Mouse (Mus musculus) lung, postnatal 36 days (tissue): ENCODE data around the gene Nxpe5.
"Not testable (repeated sequence)": the region's sequence is repeated elsewhere in the genome, so short reads cannot be mapped to it uniquely, and the experiment has no call there.

Source experiments
- DNase-seq: peaks from one replicate; pipeline ENCODE4 v3.0.0; 2022; ENCODE audit warnings: mixed read lengths

Gene Nxpe5

DNA sequence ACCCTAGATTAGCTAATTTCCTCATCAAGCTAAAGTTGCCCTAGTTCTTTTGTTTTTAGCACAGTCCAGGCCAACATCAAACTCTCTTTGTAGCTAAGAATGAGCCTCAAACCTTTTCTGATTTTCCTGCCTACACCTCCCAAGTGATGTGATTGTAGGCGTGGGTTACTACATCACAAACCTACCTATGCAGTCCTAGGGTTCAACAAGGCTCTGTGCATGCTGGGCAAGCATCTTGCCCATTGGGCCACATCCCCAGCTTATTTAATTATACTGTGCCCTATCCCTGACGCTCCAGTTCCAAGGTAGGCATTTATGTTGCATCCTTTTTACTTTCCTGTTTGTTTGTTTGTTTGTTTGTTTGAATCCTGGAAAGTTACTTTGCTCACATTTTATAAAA lies at the start of gene Nxpe5:
Gene Nxpe5, plus strand, starts transcription at position 199 of the 400 bp plus-strand sequence.
- no peak for DNase-seq

DNA sequence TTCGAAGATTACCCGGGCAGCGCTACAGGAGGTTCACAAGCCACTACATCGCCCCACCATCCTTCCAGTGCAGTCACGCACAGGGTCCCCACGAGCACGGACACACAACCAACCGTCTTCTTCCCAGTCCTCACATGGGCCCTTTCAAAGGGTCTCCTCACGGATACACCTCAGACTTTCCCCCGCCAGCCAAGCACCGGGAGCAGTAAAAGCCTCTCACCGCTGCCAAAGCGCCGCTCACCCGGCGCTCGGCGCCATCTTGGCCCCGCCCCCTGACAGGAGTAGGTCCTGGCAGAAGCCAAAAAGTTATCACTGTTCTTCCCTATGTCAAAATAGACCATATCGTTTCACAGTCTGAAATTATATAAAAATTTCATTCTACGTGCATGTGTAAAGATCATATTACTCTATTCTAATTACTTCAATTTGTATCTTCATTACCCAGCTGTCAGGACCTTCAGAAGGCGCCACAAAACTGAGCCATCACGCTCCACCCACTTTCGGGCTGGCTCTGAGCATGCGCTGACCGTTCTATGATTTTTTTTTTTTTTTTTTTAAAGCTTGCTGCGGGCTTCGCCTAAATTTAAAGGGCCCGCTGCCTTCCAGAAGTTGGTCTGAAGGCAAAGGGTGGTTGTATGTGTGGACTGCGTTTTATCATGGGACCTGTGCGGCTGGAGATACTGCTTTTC lies 38.6 kb upstream of the Nxpe5 start, which contains the start of the genes Taf6 and Cnpy4:
Gene Taf6, minus strand, starts transcription at position 502 of the 689 bp plus-strand sequence.
Gene Cnpy4, plus strand, starts transcription at position 536 of the 689 bp plus-strand sequence.
- peak; percentile 91 for DNase-seq

DNA sequence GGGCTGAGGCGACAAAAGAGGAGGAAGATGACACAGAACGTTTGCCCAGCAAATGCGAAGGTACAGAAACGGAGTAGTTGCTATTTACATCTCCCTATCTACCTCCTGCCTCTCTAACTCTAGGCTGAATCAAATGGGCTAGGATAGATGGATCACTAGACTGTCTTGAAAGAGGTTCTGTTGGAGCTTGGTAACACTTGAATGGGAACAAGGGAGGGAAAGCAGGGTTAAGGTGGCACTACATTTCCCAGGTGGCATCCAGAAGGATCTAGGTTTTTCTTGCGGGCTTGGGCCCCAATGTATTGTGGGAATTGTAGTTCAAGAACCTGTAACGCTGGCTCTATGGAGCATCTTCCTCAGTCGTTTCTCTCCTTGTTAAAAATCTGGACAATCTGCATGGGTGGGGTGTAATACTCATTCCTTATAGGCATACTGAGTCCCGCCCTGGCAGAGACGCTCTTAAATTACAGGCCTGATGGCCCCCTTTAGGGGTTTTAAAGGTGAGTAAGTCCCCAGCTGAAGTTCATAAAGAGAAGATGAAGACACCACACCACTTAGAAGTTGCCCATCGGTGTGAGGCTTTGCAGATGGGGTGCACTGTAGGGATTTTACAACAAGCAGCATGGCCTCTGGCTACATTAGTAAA lies 37.9 kb upstream of the Nxpe5 start:
- DNase-seq, result peak; percentile 90

DNA sequence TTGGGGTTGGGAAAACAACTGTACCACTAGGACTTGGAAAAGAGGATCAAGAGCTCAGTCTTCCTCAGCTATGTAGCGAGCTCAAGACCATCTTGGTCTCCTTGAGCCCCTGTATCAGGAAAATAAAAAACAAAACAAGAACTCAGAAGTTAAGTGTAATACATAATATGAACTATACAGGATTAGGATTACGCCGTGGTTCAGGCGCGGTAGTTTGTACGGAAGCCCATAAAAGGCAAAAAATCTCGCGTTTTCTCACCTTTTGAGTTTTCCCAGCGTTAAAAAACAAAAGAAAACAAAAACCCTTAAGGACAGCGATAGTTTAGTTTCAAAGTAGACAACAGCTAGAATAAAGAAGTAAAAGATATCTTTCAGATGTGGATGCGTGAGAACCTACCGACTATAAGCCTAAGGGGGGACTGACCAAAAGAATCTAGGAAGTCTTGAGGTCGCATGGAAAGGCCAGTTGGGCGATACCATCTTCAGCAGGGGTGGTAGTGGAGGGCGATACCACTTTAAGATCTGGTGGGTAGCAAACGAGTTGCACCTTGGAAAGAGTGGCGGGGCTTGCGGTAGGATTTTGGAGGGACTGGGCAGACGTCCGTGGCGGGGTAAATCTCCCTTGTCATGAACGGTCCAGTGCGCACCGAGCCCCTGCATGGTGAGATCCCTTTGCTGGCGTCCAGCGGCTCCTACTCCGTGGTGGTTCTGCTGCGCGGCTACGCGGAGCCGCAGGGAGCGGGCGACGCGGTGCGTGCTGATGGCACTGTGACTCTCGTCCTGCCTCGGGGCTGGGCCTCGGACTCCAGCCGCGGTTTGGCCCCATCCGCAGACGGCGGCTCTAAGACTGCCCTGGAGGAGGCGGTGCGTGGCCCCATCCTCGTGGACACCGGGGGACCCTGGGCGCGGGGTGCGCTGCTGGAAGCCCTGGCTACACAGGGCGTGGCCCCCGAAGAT lies 31.6 kb upstream of the Nxpe5 start, which contains the start of gene Mblac1:
Gene Mblac1, plus strand, starts transcription at position 544 of the 957 bp plus-strand sequence.
- peak; percentile 92 for DNase-seq

DNA sequence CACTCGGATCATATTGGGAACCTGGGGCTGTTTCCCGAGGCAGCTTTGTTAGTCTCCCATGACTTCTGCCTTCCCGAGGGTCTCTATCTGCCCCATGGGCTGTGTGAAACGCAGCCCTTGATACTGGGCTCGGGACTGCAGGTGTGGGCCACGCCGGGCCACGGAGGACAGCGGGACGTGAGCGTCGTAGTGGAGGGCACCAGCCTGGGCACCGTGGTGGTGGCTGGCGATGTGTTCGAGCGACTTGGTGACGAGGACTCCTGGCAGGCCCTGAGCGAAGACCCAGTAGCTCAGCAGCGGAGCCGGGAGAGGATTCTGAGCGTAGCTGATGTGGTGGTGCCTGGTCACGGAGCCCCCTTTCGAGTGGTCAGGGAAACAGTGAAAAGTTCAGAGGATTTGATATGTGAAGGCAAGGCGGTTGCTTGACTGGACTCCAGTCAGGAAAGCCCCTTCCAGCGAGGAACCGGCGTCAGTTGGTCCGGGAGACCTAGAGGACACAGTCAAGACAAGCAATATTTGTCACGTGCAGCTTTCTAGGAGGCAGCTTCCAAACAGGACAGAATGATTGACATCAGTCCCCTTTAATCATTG lies 30.8 kb upstream of the Nxpe5 start:
- peak; percentile 12 for DNase-seq

DNA sequence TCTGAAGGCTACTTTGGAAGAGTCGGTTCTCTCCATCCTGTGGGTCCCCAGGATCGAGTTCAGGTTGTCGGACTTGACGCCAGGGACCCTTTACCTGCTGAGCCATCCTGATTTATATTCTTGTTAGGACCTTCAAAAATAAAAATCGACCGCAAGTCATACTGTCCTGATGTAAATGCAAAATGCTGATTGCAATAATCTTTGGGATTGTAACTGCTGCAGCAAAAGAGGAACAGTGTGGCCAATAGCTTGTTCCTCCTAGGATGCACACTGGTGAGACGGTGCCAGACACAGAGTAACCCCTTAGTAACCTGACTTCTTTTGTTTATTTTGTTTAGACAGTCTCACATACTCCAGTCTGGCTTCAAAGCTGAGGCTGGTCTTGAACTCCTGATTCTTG lies 30.2 kb upstream of the Nxpe5 start:
- DNase-seq, result no peak

GRCm38 (mm10) chr5:138199576-138199975 lies 26.1 kb upstream of the Nxpe5 start:
- no peak for DNase-seq

DNA sequence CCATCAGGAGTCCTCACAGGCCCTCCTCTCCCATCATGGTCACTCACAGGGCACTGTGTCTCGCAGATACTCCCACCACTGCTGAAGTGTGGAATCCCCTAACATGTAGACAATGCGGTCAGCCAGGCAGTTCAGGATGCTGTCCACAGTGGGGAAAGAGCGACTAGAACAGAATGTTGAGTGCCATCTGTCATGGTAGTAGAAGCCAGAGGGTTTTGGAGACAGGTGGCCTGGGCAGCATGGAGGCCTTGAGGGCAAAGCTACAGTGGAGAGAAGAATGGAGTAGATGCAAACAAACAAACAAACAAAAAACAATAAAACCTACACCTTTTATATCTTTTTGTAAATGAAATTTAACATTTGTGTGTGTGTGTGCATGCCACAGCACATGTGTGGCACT lies 23.6 kb upstream of the Nxpe5 start:
- no peak for DNase-seq

GRCm38 (mm10) chr5:138207253-138207652 lies 18.4 kb upstream of the Nxpe5 start:
- DNase-seq, result no peak

DNA sequence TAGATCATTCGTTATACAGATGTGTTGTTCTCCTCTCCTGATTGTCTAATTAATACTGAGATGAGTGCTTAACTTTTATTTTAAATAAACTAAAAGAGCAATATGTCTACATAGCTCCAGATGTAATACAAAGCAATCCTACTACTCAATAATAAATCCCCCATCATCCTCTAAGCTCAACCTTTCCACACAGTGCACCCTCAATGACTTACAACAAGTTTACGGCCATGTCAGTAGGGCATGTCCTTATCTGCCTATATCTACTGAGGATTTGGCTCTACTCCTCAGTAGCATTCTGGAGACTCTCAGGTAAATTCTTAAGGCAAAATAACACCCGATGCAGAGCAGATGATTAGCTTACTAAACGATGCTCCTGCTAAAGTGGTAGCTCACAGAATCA lies 17.8 kb upstream of the Nxpe5 start:
- DNase-seq, result no peak

DNA sequence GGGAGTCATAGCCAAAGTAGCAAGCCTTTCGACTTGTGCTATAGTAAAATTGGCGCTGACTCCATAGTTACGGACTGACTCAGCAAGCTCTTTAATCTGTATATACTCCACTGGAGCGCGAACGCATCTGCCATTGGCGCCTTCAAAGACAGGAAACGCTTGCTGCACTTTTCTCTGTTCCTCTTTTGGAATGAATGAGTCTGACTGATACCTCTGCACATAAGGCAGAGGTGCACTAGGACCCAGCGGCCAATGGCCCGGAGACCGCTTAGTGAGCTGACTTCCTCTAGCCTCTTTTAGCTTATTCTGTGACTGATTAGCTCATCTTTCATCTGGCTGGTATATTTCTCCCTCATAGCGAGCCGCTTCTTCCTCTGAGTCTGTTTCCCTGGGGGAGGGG lies 9.1 kb upstream of the Nxpe5 start:
- not testable (repeated sequence) for DNase-seq

GRCm38 (mm10) chr5:138219864-138220263 lies 5.8 kb upstream of the Nxpe5 start:
- no peak for DNase-seq

GRCm38 (mm10) chr5:138222111-138222510 lies 3.6 kb upstream of the Nxpe5 start:
- peak; percentile 89 for DNase-seq

DNA sequence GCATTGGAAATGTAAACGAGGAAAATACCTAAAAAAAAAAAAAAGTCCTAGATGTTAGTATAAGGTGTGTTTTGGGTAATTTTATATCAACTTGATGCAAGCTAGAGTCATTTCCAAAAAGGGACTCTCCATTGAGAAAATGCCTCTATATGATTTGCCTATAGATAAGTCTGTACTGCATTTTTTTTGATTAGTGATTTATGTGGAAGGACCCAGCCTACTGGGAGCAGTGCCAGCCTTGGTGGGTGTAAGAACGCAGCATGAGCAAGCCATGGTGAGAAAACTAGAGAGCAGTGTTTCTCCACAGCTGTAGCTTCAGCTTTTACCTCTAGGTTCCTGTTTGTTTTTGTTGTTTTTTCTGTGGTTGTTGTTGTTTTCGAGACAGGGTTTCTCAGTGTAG lies 2.4 kb upstream of the Nxpe5 start:
- no peak for DNase-seq

DNA sequence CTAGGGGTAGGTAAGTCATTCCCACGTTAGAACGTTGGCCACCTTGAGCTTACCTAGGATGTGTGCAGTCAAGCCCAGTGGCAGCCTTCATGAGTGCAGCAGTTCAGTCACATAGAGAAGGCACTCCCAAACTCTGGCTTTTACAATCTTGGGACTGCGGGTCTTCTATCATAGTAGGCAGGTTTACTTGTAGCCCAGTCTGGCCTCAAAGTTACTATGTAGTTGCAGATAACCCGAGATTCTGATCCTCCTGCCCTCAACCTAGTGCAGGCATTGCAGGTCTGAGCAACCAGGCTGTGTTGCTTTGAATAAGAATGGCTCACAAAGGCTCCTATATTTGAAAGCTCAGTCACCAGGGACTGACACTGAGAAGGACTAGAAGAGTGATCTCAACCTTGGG lies 793 bp downstream of the Nxpe5 start:
- DNase-seq, result no peak

DNA sequence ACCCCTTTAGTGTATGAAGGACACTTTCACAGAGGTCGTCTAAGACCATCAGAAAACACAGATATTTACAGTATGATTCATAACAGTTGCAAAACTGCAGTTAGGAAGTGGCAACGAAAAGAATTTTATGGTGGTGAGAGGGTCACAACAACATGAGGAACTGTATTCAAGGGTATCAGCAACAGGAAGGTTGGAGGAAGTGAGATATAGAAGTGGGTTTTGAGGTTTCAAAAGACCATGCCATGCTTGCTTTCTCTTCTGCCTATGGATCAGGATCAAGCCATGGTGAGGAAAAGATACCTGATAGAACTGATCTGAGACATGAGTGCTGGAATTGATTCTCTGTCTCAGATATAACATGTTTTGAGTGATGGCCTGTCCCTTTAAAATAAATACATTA lies 1.7 kb downstream of the Nxpe5 start:
- DNase-seq, result peak; percentile 22

DNA sequence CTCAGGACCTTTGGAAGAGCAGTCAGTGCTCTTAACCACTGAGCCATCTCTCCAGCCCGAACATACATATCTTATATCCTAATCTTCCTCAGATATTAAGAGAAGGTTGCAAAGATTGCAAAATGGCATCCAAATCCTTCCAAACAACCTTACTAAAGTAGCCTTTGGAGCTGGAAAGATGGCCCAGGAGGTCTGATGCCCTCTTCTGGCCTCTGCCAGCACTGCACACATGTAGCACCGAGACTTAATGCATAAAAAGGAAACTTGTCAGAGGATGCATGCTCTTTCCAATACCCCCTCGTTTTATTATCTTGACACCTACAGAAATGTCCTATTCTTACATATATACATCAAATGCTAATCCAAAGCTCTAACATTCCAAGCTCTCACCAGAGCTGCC lies 2.3 kb downstream of the Nxpe5 start:
- DNase-seq, result peak; percentile 68

DNA sequence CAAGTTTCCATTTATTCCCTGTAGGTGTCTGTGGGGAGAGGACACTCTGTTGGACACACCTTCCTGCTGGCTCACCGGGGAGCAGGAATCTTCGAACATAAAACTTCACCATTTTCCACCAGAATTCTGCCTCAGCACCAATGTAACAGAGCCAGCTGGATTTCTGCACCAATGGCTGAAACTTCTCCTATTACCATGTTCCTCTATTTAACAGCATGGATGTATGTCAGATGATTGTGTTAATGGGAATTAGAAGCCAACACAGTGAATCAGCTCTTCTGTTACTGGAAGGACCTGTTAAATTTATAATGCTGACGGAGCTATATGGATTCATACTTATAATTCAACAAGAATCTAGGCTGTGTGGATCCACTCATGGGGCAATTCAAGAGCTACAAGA lies 3.8 kb downstream of the Nxpe5 start:
- no peak for DNase-seq

- no peak for DNase-seq
Observed at GRCm38 (mm10) chr5:138233778-138234177, 8.1 kb downstream of the Nxpe5 start.

GRCm38 (mm10) chr5:138234224-138234623 lies 8.5 kb downstream of the Nxpe5 start:
- DNase-seq, result no peak

- DNase-seq, result peak; percentile 21
Observed at GRCm38 (mm10) chr5:138241511-138241910, 15.8 kb downstream of the Nxpe5 start.

- no peak for DNase-seq
Observed at GRCm38 (mm10) chr5:138251144-138251543, 25.4 kb downstream of the Nxpe5 start.

GRCm38 (mm10) chr5:138253061-138253460 lies 27.4 kb downstream of the Nxpe5 start:
- no peak for DNase-seq
